Mouse (Mus musculus) lung, postnatal 0 days (tissue): ENCODE results near the gene Rabl6.

Source experiments
- CTCF ChIP-seq: IDR thresholded peaks from 2 replicates; pipeline ENCODE4 v1.5.1; 2016; ENCODE audit warnings: antibody characterized with exemption, mild to moderate bottlenecking
- EP300 ChIP-seq: IDR thresholded peaks from 2 replicates; pipeline ENCODE4 v1.6.1; 2016; ENCODE audit warnings: antibody characterized with exemption, mild to moderate bottlenecking, control low read depth

- TF ChIP-seq CTCF (no peak), EP300 (no peak)
Measured at GRCm38 (mm10) chr2:25654502-25654901, 46.2 kb upstream of the Rabl6 start.
